Mouse (Mus musculus): Measurements from ENCODE around the gene Nes. TPM values are rescaled to one million over a fixed set of nuclear protein-coding genes. Genes with fewer than 3 reads are reported as not detected.

The Nes gene
- polyA plus RNA-seq, 1 experiment from 2014 or later = 14.8 TPM

Other genes starting within 250 kb of the Nes start
- gene Lrrc71, start 222.5 kb upstream of the Nes start, polyA plus RNA-seq (2015; fragmentation: Nextera tagmentation; extraction: Ambion mirVana) = 0.29 and 0.70 TPM in 2 replicates
- gene Ntrk1, start 175.9 kb upstream of the Nes start, polyA plus RNA-seq (2015; fragmentation: Nextera tagmentation; extraction: Ambion mirVana) = 0.40 and 4.9 TPM in 2 replicates
- 0.08 and 0.11 TPM in 2 replicates for gene Insrr, start 174.1 kb upstream of the Nes start, polyA plus RNA-seq (2015; fragmentation: Nextera tagmentation; extraction: Ambion mirVana)
- 17.4 and 25.4 TPM in 2 replicates for gene Pear1, start 146.8 kb upstream of the Nes start, polyA plus RNA-seq (2015; fragmentation: Nextera tagmentation; extraction: Ambion mirVana)
- 0.37 and 3.8 TPM in 2 replicates for gene Sh2d2a, start 124.3 kb upstream of the Nes start, polyA plus RNA-seq (2015; fragmentation: Nextera tagmentation; extraction: Ambion mirVana)
- gene Prcc, start 85.5 kb upstream of the Nes start, polyA plus RNA-seq (2015; fragmentation: Nextera tagmentation; extraction: Ambion mirVana) = 11.3 and 12.7 TPM in 2 replicates
- 134 and 161 TPM in 2 replicates for gene Hdgf, start 64.8 kb upstream of the Nes start, polyA plus RNA-seq (2015; fragmentation: Nextera tagmentation; extraction: Ambion mirVana)
- 59.2 and 60.6 TPM in 2 replicates for gene Mrpl24, start 51.6 kb upstream of the Nes start, polyA plus RNA-seq (2015; fragmentation: Nextera tagmentation; extraction: Ambion mirVana)
- 23.9 and 33.3 TPM in 2 replicates for gene Isg20l2, start 40.8 kb upstream of the Nes start, polyA plus RNA-seq (2015; fragmentation: Nextera tagmentation; extraction: Ambion mirVana)
- 12.2 and 17.4 TPM in 2 replicates for gene Rrnad1, start 40.4 kb upstream of the Nes start, polyA plus RNA-seq (2015; fragmentation: Nextera tagmentation; extraction: Ambion mirVana)
- gene Crabp2, start 22.4 kb upstream of the Nes start, polyA plus RNA-seq (2015; fragmentation: Nextera tagmentation; extraction: Ambion mirVana) = 4.1 and 20.1 TPM in 2 replicates
- gene Bcan, start 29.2 kb downstream of the Nes start, polyA plus RNA-seq (2015; fragmentation: Nextera tagmentation; extraction: Ambion mirVana) = 0.24 and 0.34 TPM in 2 replicates
- 0.15 TPM in 1 of 2 replicates, not detected in the other for gene Hapln2, start 56.5 kb downstream of the Nes start, polyA plus RNA-seq (2015; fragmentation: Nextera tagmentation; extraction: Ambion mirVana)
- gene Gpatch4, start 72.0 kb downstream of the Nes start, polyA plus RNA-seq (2015; fragmentation: Nextera tagmentation; extraction: Ambion mirVana) = 15.4 and 20.6 TPM in 2 replicates
- gene Naxe, start 87.4 kb downstream of the Nes start, polyA plus RNA-seq (2015; fragmentation: Nextera tagmentation; extraction: Ambion mirVana) = 137 and 155 TPM in 2 replicates
- 0.32 TPM in 1 of 2 replicates, not detected in the other for gene Ttc24, start 107.2 kb downstream of the Nes start, polyA plus RNA-seq (2015; fragmentation: Nextera tagmentation; extraction: Ambion mirVana)
- gene Iqgap3, start 110.9 kb downstream of the Nes start, polyA plus RNA-seq (2015; fragmentation: Nextera tagmentation; extraction: Ambion mirVana) = 21.1 and 25.1 TPM in 2 replicates
- 35.4 and 43.2 TPM in 2 replicates for gene Mef2d, start 171.3 kb downstream of the Nes start, polyA plus RNA-seq (2015; fragmentation: Nextera tagmentation; extraction: Ambion mirVana)

Data from heart, embryonic 15.5 days (tissue).